Mouse (Mus musculus) midbrain, embryonic 14.5 days (tissue): ENCODE data around the gene Cd8a. TPM values are rescaled to one million over a fixed set of nuclear protein-coding genes. Genes with fewer than 3 reads are reported as not detected.

ENCODE experiments used
- ATAC-seq: fragments of 200-750 bp; cut with Nextera tagmentation; 2 replicates; pipeline ENCODE4 v1.8.0; 2017; ENCODE audit warnings: moderate number of reproducible peaks, moderate library complexity; ENCODE audit not compliant: low FRiP score, low TSS enrichment
- DNase-seq: peaks from one replicate; pipeline ENCODE4 v3.0.0-alpha.2; 2015
- H3K27ac ChIP-seq: fragments of 300-500 bp; sonication (generic); replicated peaks from 2 replicates; pipeline ENCODE4 v1.5.1; 2014; ENCODE audit warnings: mild to moderate bottlenecking, low read depth, low read length, moderate library complexity
- H3K27me3 ChIP-seq: fragments of 300-500 bp; sonication (generic); 2 replicates; pipeline ENCODE4 v1.6.1; 2014; ENCODE audit warnings: low read length, control low read depth, mixed read lengths; ENCODE audit not compliant: control insufficient read depth, insufficient read depth
- H3K36me3 ChIP-seq: fragments of 300-500 bp; sonication (generic); 2 replicates; pipeline ENCODE4 v1.6.1; 2014; ENCODE audit warnings: low read length, control low read depth; ENCODE audit not compliant: control insufficient read depth, insufficient read depth
- H3K4me1 ChIP-seq: fragments of 300-500 bp; sonication (generic); 2 replicates; pipeline ENCODE4 v1.6.1; 2014; ENCODE audit warnings: mild to moderate bottlenecking, antibody characterized with exemption, low read length, control low read depth; ENCODE audit not compliant: control insufficient read depth, insufficient read depth
- H3K4me2 ChIP-seq: fragments of 300-500 bp; sonication (generic); 2 replicates; pipeline ENCODE4 v1.6.1; 2014; ENCODE audit warnings: mild to moderate bottlenecking, low read length, moderate library complexity
- H3K4me3 ChIP-seq: fragments of 300-500 bp; sonication (generic); replicated peaks from 2 replicates; pipeline ENCODE4 v1.5.1; 2014; ENCODE audit warnings: low read depth, low read length
- H3K9ac ChIP-seq: fragments of 300-500 bp; sonication (generic); replicated peaks from 2 replicates; pipeline ENCODE4 v1.6.1; 2014; ENCODE audit warnings: mild to moderate bottlenecking, low read length, moderate library complexity
- H3K9me3 ChIP-seq: fragments of 300-500 bp; sonication (generic); 2 replicates; pipeline ENCODE4 v1.6.1; 2016; ENCODE audit warnings: low read length, control low read depth, mixed read lengths; ENCODE audit not compliant: control insufficient read depth
- WGBS: fragments of 180-500 bp; shearing (Covaris S2); extraction: QIAGEN DNeasy Blood & Tissue Kit; methylation state at CpG from one replicate; pipeline ENCODE4 v1.1.7; 2014; 5-methylcytosine and 5-hydroxymethylcytosine counted together
- polyA plus RNA-seq: library from polyadenylated mRNA; unstranded; fragments of >200 nt; fragmentation: Nextera tagmentation; extraction: Ambion mirVana; gene quantifications from 2 replicates; pipeline ENCODE4 v1.2.1, GENCODE M21; 2014

Cd8a gene
- polyA plus RNA-seq, 1 experiment from 2014 or later, result not detected

DNA sequence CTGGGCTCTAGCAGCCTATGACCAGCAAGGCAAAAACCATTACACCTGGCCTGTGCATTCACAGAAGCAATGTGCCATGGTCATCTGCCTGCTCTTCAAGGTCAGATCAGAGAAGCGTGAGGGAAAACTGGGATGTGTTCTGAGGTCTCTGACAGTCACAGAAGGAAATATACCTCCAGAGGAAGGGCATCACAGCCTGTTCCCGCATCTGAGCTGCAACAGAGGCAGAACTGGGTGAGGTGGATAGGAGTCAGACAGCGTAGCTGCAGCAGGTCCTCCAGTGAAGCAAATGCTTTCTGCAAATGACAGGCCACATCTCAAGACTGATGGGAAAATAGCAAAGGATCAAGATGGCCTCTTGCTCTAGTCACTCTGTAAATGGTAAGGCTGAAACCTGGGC lies 34.3 kb upstream of the Cd8a start:
- no peak overlapping the region for H3K4me2 ChIP-seq
- H3K4me1 ChIP-seq, result no peaks in the 10 kb centered on the region
- DNase-seq (no peak), ATAC-seq (no peak)
- H3K9me3 ChIP-seq, result no peaks in the 10 kb centered on the region
- no peaks in the 10 kb centered on the region for H3K36me3 ChIP-seq
- no peaks in the 10 kb centered on the region for H3K27me3 ChIP-seq
- 86% methylated on average over 3 of the region's 3 CpGs for WGBS
- no peak overlapping the region for H3K27ac ChIP-seq
- no peak overlapping the region for H3K4me3 ChIP-seq
- no peak overlapping the region for H3K9ac ChIP-seq

DNA sequence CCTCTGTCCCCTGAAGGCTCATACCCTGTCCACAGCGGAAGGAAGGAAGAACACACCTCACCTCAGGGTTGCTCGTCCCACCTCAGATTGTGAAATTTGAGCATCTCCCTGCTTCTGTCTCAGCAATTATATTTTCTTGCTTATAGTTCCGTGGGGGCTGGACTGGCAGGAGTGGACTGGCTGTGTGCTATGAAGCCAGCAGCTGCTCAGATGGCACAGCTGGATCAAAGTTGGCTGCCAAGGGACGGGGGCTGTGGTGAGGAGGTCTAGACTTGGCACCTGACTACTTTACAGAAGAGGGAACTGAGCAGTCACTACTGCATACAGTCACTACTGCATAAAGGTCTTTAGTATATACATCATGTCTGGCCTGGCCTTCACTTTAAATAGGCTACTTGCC lies 33.9 kb upstream of the Cd8a start:
- Histone ChIP-seq H3K27ac (no peak overlapping the region), H3K27me3 (no peaks in the 10 kb centered on the region), H3K36me3 (no peaks in the 10 kb centered on the region), H3K9me3 (no peaks in the 10 kb centered on the region), H3K4me3 (no peak overlapping the region), H3K4me2 (no peak overlapping the region), H3K4me1 (no peaks in the 10 kb centered on the region), H3K9ac (no peak overlapping the region)
- no peak for DNase-seq
- no peak for ATAC-seq
- WGBS, result 89% methylated on average over 4 of the region's 4 CpGs

DNA sequence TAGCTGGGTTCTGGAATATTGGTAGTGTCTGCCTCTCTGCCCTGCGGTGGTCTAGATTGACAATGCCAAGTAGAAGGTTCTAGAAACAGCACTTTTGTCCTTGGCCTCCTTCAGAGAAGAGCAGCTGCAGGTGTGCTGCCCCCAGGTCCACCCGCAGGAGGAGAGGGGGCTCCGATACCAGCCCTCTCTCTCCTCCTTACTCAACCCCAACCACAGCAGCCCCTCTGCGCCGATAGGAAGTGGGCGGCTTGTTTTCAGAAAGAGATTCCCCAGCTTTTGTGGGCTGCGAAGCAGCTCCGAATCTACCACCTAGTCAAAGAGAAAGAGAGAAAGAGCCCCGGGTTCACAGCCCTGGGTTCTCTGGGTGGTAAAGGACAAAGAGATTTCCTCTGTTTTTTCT lies 32.0 kb upstream of the Cd8a start:
- DNase-seq, result no peak
- Histone ChIP-seq H3K9ac (no peak overlapping the region), H3K27ac (no peak overlapping the region), H3K9me3 (no peaks in the 10 kb centered on the region), H3K4me3 (no peak overlapping the region), H3K27me3 (no peaks in the 10 kb centered on the region), H3K4me1 (no peaks in the 10 kb centered on the region), H3K4me2 (no peak overlapping the region), H3K36me3 (no peaks in the 10 kb centered on the region)
- ATAC-seq, result no peak
- 88% methylated on average over 9 of the region's 9 CpGs for WGBS

DNA sequence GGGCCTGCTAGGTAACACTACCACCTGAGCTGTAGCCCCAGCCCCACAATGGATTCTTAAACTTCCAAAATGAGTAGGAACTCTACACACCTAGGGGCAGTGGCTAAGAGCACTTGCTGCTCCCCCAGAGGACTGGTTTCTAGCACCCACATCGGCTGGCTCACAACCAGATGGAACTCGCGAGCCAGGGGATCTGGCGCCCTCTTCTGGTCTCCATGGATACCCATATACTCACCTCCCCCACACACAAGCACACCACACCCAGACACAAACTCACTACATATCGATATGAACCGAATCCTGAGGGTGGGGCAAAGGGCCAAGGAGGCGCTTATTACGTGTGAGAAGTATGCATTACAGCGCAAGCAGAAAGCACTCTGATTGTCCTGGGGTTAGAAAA lies 25.2 kb upstream of the Cd8a start:
- Histone ChIP-seq H3K36me3 (no peaks in the 10 kb centered on the region), H3K4me3 (no peak overlapping the region), H3K27me3 (no peaks in the 10 kb centered on the region), H3K9me3 (no peaks in the 10 kb centered on the region), H3K27ac (no peak overlapping the region), H3K4me1 (no peaks in the 10 kb centered on the region), H3K4me2 (no peak overlapping the region), H3K9ac (no peak overlapping the region)
- WGBS, result 95% methylated on average over 9 of the region's 9 CpGs
- no peak for DNase-seq
- no peak for ATAC-seq

DNA sequence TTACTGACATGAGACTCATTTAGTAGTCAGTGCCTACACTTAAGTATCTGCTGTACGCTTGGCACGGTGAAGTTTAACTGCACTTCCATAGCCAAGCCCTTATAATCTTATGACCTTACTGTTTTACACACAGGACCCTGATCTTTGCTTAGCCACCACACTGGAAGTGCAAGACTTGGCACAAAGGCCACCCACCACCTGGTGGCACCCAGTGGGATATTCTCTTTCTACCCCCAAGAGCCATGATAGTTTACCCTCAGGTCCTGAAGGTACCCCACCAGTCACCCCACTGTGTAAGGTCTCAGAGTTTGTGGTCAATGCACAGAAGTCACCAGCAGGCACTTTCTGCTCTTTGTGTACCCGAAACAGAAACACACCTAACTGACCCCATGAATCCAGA lies 22.0 kb upstream of the Cd8a start:
- 96% methylated on average over 3 of the region's 3 CpGs for WGBS

DNA sequence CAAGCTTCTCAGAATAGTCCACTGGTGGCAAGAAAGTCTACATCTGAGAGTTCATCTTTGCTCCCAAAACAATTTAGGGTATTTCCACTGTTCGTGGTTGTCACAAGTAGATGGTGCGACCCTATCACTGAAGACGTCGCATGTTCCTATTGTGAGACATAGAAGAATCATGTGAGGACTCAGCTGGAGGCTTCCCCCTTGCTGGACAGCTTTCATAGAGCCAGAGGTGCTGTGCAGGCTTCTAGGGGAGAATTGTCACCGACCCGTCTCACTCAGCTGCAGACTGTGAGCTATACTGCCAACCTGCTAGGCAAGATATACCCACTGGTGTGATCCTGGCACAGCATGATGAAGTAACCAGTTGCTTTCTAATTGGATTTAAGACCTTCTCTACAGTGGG lies 21.0 kb upstream of the Cd8a start:
- no peak for ATAC-seq
- Histone ChIP-seq H3K9me3 (no peaks in the 10 kb centered on the region), H3K9ac (no peak overlapping the region), H3K27me3 (no peaks in the 10 kb centered on the region), H3K4me1 (no peaks in the 10 kb centered on the region), H3K36me3 (no peaks in the 10 kb centered on the region), H3K27ac (no peak overlapping the region), H3K4me2 (no peak overlapping the region), H3K4me3 (no peak overlapping the region)
- DNase-seq, result no peak
- WGBS, result 91% methylated on average over 6 of the region's 6 CpGs

More for the DNA sequence above, 22.0 kb upstream of the Cd8a start:
- DNase-seq, result no peak
- Histone ChIP-seq H3K9me3 (no peaks in the 10 kb centered on the region), H3K4me3 (no peak overlapping the region), H3K4me2 (no peak overlapping the region), H3K4me1 (no peaks in the 10 kb centered on the region), H3K9ac (no peak overlapping the region), H3K36me3 (no peaks in the 10 kb centered on the region), H3K27ac (no peak overlapping the region), H3K27me3 (no peaks in the 10 kb centered on the region)
- no peak for ATAC-seq

DNA sequence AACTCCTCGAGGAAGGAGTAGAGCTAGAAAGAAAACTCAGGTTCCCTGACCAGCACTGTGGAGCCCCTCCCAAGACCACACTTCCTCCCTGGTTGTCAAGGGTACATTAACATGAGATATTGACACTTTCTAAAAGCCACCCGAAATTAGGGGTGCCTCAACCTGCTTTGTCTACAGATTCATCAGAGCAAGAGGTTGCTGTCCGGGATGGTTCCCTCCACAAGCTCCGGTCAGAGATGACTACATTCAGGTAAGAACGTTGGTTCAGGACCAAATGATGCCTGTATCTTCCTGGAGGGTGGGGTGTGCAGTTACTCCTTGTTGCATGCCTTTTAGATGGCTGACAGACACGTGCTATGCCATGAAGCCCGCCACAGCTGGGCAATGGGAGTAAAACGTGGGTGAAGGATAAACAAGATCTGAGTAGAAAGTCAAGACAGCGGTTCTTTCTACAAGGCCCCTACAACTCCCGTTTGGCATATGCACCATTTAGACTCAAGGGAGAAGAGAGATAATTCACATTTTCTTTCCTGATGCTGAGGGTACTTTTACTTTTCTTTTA lies 20.3 kb upstream of the Cd8a start:
- H3K36me3 ChIP-seq, result no peaks in the 10 kb centered on the region
- ATAC-seq (no peak), DNase-seq (no peak)
- WGBS, result 87% methylated on average over 10 of the region's 10 CpGs
- H3K27me3 ChIP-seq, result no peaks in the 10 kb centered on the region
- H3K9me3 ChIP-seq, result no peaks in the 10 kb centered on the region
- H3K4me3 ChIP-seq, result no peak overlapping the region
- H3K4me1 ChIP-seq, result no peaks in the 10 kb centered on the region
- no peak overlapping the region for H3K4me2 ChIP-seq
- no peak overlapping the region for H3K27ac ChIP-seq
- H3K9ac ChIP-seq, result no peak overlapping the region

DNA sequence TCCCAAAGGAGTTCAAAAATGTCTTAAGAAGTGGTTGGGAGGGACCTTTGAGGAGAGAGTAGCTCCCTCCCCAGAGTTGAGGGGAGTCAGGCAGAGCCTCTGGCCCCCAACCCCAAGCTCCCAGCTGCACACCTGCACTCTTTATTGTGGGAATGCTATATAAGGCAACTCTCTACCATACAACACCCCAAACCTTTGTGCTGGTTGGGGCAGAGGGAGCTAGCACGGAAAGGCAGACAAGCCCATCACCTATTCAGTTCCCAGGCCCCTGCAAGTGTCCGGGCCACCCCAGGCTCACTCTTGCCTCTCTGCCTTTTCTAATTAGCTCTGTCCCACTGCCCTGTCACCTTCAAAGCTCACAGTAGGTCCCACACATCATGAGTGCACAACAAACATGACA lies 19.5 kb upstream of the Cd8a start:
- no peak overlapping the region for H3K4me2 ChIP-seq
- no peak overlapping the region for H3K27ac ChIP-seq
- 80% methylated on average over 2 of the region's 2 CpGs for WGBS
- H3K9ac ChIP-seq, result no peak overlapping the region
- H3K36me3 ChIP-seq, result no peaks in the 10 kb centered on the region
- no peak overlapping the region for H3K4me3 ChIP-seq
- ATAC-seq (no peak), DNase-seq (no peak)
- H3K27me3 ChIP-seq, result no peaks in the 10 kb centered on the region
- H3K9me3 ChIP-seq, result no peaks in the 10 kb centered on the region
- no peaks in the 10 kb centered on the region for H3K4me1 ChIP-seq

DNA sequence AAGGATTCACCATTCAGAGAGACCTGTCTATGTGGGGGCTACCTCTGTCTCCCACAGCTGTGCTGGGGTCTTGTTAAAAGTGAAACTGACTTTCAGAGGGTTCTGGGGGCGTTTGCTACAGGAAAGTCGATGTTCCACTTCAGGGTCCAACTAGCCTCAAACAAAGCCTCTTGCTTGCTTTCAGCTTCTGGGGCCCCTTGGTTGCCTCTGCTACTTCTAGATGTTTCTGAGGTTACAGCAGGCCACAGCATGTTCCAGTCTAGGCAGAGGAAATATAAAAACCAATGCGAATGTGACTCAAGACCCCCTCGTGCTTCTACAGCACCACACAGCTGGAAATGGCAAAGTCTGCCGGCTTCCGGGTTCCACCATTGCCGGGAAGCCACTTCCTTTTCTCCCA lies 15.7 kb upstream of the Cd8a start:
- ATAC-seq, result no peak
- WGBS, result 92% methylated on average over 7 of the region's 7 CpGs

More for the DNA sequence above, 15.7 kb upstream of the Cd8a start:
- DNase-seq, result no peak
- no peaks in the 10 kb centered on the region for H3K27me3 ChIP-seq
- H3K4me1 ChIP-seq, result no peaks in the 10 kb centered on the region
- no peak overlapping the region for H3K4me3 ChIP-seq
- H3K9ac ChIP-seq, result no peak overlapping the region
- no peak overlapping the region for H3K27ac ChIP-seq
- no peak overlapping the region for H3K4me2 ChIP-seq
- H3K9me3 ChIP-seq, result no peaks in the 10 kb centered on the region
- no peaks in the 10 kb centered on the region for H3K36me3 ChIP-seq
